Mouse (Mus musculus) 416B (cell line): Measurements from ENCODE around the gene Gna14.
A peak's percentile ranks its signal among the peaks of the same experiment; 100 is the strongest.

Experiments
- DNase-seq: peaks from one replicate; pipeline ENCODE4 v3.0.0; 2011; ENCODE audit warnings: low read depth

The Gna14 gene

DNA sequence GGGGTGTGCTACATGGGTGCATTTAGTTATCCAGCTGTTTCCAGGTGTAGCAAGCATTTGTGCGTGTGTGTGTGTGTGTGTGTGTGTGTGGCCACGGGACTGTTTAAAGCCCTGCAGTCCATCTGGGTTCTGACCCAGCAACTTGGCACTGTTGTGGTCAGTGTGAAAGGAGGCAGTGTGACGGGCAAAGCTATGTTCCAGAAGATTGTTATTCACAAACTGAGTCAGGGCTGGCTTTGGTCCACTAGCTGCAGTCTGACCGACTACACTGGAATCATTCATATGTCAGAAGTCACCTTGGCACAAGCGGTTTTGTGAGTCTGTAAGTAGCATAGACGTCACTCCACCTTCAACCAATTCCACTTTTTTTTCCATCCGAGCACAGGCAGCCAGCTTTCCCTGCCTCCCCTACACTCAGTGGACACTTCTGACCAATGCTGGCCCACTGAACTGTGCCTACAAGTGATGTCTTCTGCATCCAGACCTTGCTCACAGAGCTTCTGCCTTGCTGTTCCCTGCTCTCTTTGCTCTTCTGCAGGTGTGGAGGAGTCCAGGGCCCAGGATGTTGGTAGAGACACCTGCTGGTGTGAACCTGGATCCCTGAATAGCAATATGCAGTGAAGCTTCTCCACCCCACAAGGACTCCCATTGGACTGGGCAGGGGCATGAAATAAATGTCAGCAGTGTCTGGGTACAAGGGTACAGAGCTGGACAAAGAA lies 157.9 kb downstream of the Gna14 start:
- DNase-seq: no peak

DNA sequence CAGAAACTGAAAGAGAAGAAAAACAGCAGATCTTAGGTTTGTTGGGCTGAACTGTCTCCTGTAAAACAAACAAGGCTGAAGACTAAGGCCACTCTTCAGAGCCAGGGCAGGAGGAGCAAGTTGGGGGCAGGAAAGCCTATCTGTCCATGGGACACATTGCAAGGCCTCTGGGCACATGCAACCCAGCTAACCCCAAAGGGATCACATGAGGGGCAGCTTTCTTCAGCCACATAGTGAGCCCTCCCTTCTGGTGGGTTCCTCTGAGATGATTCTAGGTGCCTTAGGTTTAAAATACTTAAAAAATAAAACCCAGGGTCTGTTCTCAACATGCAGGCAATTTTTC lies 158.4 kb downstream of the Gna14 start:
- DNase-seq: no peak

DNA sequence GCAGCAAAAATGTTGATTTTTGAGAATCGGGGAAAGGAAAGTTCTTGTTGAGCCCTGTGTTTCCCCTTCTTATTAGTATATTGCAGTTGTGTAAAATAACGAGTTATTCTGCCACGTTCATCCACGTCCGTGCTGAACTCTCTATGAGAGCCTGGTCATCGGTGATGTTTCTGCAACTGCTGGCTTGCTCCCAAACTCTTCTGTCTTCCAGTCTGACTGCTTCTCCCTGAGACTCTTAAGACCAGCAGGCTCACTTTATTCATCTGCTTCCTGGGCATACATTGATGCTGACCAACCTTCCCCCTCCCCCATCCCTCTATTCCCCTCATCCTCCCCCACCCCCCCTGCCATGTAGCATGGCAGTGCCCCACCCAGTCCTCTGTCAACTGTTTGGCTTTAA lies 161.7 kb downstream of the Gna14 start:
- DNase-seq: no peak

DNA sequence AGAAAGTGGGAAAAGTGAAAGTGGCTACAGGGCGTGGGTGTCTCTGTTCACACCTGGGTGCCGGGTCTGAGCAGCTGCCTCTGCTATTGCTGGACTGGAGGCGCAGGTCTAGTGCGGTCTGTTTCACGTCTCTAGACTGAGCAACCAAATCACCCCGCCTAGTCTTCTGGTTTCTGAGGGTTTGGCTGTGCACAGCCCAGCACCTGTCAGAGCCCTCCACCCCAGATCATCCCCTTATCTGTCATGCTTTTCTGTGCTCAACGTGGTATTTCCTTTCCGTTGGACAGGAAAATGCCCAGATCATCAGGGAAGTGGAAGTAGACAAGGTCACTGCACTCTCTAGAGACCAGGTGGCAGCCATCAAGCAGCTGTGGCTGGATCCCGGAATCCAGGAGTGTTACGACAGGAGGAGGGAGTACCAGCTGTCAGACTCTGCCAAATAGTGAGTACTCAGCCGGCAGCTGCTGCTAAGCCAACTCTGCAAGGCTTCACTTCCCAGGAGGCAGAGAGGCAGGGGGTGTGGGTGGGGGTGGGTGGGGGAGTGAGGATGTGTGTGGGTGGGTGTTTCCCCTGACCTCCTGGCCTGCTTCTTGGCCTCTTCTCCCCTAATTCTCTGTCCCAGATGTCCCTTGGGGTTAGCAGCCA lies 163.2 kb downstream of the Gna14 start:
- no peak for DNase-seq

DNA sequence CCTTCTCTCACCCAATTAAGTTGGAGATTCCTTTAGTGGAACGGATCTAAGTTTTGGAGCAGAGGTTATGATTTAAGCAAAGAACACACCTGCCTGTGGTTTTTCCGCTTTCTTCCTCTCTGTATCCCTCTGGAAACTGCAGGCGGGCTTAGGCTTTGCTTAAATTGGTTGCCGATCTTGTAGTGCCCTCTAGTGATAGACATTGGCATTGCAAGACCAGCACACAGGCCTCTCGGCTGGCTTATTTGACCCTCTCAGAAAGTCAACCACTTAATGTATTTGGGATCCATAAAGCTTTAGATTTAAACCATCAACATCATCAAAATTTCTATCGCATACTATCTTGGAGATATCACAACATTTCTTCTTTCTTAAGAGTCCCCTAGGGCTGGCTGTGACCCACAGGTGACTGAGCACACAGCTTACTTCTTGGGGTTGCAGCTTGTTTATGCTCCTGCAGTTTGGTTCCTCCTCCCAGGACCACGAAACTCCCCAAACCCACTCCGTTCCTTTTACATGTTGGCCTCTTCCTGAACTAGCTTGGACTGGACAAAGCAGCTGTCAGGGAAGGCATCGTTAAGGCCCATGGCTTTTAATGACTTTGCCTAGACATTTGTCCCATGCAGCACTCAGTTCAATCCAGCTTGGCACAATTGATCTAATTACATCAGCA lies 163.9 kb downstream of the Gna14 start:
- peak; percentile 81 for DNase-seq

DNA sequence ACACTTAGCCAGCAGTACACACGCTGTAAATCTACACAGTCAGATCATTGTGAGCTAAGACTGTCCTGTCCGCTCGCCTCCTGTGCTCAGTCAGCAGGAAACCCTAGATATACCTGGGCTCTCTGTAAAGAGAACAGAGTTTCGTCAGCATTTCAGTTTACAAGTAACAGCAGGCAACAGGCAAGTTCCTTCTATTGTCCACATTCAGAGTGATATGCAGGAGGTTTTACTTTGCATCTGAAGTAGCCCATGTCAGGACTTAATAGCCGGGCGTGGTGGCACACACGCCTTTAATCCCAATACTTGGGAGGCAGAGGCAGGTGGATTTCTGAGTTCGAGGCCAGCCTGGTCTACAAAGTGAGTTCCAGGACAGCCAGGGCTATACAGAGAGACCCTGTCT lies 166.5 kb downstream of the Gna14 start:
- no peak for DNase-seq

DNA sequence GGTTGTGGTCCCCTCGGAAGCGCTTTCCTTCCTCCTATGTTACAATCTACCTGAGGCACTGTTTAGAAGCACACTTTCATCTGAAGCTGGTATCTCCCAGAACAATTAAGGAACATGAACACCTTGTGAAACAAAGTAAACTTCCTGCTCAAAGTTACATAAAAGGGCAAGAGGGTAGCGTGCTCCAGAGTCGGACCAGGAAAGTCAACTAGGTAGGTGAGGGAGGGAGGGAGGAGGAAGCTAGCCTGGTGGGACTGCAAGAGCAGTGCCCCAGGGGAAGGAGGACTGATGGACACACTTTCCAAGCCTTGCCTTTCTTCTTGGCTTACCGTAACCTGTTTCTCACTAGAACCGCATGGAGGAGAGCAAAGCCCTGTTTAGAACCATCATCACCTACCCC lies 172.1 kb downstream of the Gna14 start:
- DNase-seq: no peak

DNA sequence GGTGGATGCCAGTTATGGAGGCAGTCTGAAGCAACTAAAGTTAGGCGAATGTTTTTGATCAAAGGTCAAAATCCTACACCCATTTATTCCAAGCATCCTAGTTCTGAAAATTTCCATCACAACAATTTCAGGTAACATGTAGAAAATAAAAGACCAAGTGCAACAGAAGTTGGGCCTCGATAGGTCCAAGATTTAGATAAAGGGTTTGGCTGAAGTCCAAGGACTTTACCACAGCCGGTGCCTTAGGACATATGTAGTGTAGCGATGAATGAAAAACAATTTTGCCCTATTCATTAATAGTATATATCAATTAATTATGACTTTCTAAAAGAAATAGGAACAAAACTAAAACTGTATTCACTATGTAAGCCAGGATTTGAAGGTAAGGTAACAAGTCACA lies 187.6 kb downstream of the Gna14 start:
- DNase-seq: peak; percentile 18

DNA sequence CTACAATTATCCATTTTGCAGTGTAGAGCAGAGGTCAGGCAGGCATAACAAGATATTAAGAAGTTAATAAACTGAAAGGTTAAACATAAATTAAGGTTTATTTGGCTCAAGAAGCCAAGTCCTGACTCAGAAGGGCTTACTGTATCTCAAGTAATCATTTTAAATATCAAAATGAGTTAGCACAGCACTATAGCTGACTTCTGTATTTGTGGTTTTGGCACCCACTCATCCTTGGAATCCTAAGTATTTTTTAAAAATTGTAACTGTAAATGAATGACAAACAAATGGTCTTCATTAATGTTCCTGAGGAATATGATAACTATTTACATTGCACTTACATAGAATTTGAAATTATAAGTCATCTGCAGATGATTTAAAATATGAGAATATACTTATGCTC lies 189.4 kb downstream of the Gna14 start:
- DNase-seq: no peak

DNA sequence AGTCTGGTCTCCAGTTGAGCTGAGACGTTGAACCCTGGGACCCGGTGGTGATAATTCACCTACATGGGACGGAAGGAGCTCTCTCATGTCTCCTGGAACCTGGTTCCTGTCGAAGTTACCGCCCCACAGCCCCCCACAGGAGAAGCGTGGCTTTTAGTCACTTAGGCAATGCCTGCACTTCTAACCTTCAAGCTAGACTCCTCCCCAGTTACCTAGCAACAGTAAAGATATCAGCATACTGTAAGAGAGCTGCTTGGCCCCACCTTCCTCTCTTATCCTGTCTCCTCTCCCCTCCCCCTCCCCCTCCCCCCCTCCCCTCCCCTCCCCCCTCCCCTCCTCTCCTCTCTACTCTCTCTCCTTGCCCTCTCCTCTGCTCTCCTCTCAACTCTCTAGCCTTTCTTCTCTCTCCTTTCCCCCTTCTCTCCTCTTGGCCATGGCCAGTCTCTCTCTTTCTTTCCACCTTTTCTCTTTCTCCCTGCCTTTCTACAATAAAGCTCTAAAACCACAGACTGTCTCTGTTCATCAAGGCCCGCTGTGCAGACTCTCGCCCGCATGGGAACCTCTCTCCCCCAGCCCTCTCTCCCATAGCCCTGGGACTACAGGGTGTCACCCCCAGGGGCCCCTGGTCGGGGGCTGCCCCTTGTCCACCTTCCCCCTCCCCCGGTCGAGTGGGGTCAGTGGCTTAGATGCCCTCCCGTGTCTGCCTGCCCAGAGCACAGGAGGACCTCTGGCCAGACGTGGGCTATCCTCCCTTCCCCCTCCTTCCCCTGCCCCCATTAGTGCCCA lies 190.2 kb downstream of the Gna14 start:
- DNase-seq: peak; percentile 10
